In the genomic region with DNA sequence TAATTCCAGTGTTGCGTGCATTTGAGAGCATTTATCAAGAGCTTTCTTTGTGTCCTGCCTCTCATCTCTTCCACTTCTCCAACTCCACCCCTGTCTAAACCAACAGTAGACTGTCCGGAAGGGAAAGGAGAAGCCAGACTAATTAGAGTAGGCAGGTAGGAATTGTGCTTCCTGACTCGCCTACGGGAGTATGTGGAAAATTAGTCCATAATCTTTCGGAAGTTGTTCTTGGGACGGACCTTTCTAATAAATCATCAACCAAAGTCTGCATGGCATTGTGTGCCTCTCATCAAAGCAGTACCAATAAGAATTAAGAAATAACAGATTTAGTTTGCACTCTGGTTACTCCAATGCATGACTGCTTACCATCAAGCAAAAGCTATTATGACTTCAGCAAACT, we compare ENCODE assay signal across 9 mouse cellular contexts. TPM values are rescaled to one million over a fixed set of nuclear protein-coding genes. Genes with fewer than 3 reads are reported as not detected.
DNase-seq lines count a peak whose midpoint lies in the region; ATAC-seq lines count a peak whose summit lies in the region.
"Had no signal": no experiment of that assay in that cellular context is flagged by ENCODE, and none has a peak within 500 bp of the region (broad histone marks: within the 10 kb centered on the region; RNA-seq: fewer than 3 reads in every experiment).

No protein-coding gene starts in this region.

- H3K9me3 ChIP-seq in kidney, embryonic 16.5 days (ENCODE audit: low read length), result no peaks in the 10 kb centered on the region
- H3K9me3 ChIP-seq in forebrain, embryonic 10.5 days, result no peaks in the 10 kb centered on the region
- H3K9me3 ChIP-seq in intestine, embryonic 15.5 days, result no peaks in the 10 kb centered on the region
- H3K9me3 ChIP-seq in neural tube, embryonic 12.5 days, result no peaks in the 10 kb centered on the region

- peak overlapping the region; percentile 84 for H3K4me2 ChIP-seq in kidney, embryonic 16.5 days (replicated peaks; ENCODE audit: low read depth, low read length)
- H3K4me2 ChIP-seq in intestine, embryonic 15.5 days (replicated peaks), result peak overlapping the region; percentile 52
- H3K4me2 ChIP-seq in neural tube, embryonic 12.5 days (replicated peaks), result peak overlapping the region; percentile 71

- no peaks in the 10 kb centered on the region for H3K27me3 ChIP-seq in kidney, embryonic 16.5 days (ENCODE audit: insufficient read depth, low read length)
- no peaks in the 10 kb centered on the region for H3K27me3 ChIP-seq in forebrain, embryonic 10.5 days (ENCODE audit: poor library complexity, severe bottlenecking)
- H3K27me3 ChIP-seq in intestine, embryonic 15.5 days (replicated peaks), result no peaks in the 10 kb centered on the region
- H3K27me3 ChIP-seq in neural tube, embryonic 12.5 days (replicated peaks), result no peaks in the 10 kb centered on the region

- H3K9ac ChIP-seq in kidney, embryonic 16.5 days (replicated peaks; ENCODE audit: low read length), result peak overlapping the region; percentile 94; the same call in 1 of the 2 replicates
- H3K9ac ChIP-seq in intestine, embryonic 15.5 days, result no peak overlapping the region
- no peak overlapping the region for H3K9ac ChIP-seq in neural tube, embryonic 12.5 days

- no peaks in the 10 kb centered on the region for H3K36me3 ChIP-seq in kidney, embryonic 16.5 days (ENCODE audit: insufficient read depth, low read length)
- H3K36me3 ChIP-seq in forebrain, embryonic 10.5 days (replicated peaks), result no peaks in the 10 kb centered on the region; the same call in 1 of the 2 replicates
- no peaks in the 10 kb centered on the region for H3K36me3 ChIP-seq in intestine, embryonic 15.5 days
- H3K36me3 ChIP-seq in neural tube, embryonic 12.5 days, result no peaks in the 10 kb centered on the region

- ATAC-seq in kidney, embryonic 16.5 days (ENCODE audit: low FRiP score, low TSS enrichment), result no peak
- ATAC-seq in intestine, embryonic 15.5 days, result no peak
- no peak for ATAC-seq in neural tube, embryonic 12.5 days (ENCODE audit: low FRiP score, low read depth)

- peaks cover 20% of the 10 kb centered on the region for H3K4me1 ChIP-seq in kidney, embryonic 16.5 days (ENCODE audit: insufficient read depth, low read length)
- peaks cover 34% of the 10 kb centered on the region for H3K4me1 ChIP-seq in forebrain, embryonic 10.5 days
- H3K4me1 ChIP-seq in intestine, embryonic 15.5 days (replicated peaks), result no peaks in the 10 kb centered on the region
- H3K4me1 ChIP-seq in neural tube, embryonic 12.5 days, result peaks cover 10% of the 10 kb centered on the region

- DNase-seq in kidney, postnatal 14 days, result no peak
- DNase-seq in forebrain, embryonic 10.5 days (ENCODE audit: extremely low spot score, low spot score), result no peak
- no peak for DNase-seq in frontal cortex, adult 2 months (ENCODE audit: extremely low spot score in 1 of 2, low spot score in 1 of 2)
- no peak for DNase-seq in spleen, postnatal 14 days (ENCODE audit: low spot score in 2 of 2)
- no peak for DNase-seq in thymus, postnatal 10 days (ENCODE audit: low spot score in 2 of 2)

- peak overlapping the region; percentile 99 for H3K27ac ChIP-seq in kidney, embryonic 16.5 days (ENCODE audit: low read length)
- peak overlapping the region; percentile 93; the same call in 1 of the 2 replicates for H3K27ac ChIP-seq in forebrain, embryonic 10.5 days
- H3K27ac ChIP-seq in intestine, embryonic 15.5 days, result no peak overlapping the region
- no peak overlapping the region for H3K27ac ChIP-seq in neural tube, embryonic 12.5 days

- WGBS in kidney, embryonic 16.5 days, result 61% methylated on average over 6 of the region's 6 CpGs
- 88% methylated on average over 6 of the region's 6 CpGs for WGBS in forebrain, embryonic 10.5 days
- 60% methylated on average over 6 of the region's 6 CpGs for WGBS in intestine, embryonic 15.5 days
- 83% methylated on average over 6 of the region's 6 CpGs for WGBS in neural tube, embryonic 12.5 days

- H3K4me3 ChIP-seq in kidney, embryonic 16.5 days (ENCODE audit: low read length), result peak overlapping the region; percentile 90
- peak overlapping the region; percentile 71 for H3K4me3 ChIP-seq in forebrain, embryonic 10.5 days
- peak overlapping the region; percentile 92 for H3K4me3 ChIP-seq in intestine, embryonic 15.5 days (replicated peaks)
- no peak overlapping the region for H3K4me3 ChIP-seq in neural tube, embryonic 12.5 days

RNA-seq across cellular contexts. Expression of a gene that starts 1.1 kb away (rescaled TPM):
- 21.4 and 22.2 TPM in 2 replicates for polyA plus RNA-seq in kidney, embryonic 16.5 days (2015; fragmentation: Nextera tagmentation; extraction: Ambion mirVana)
- polyA plus RNA-seq in forebrain, embryonic 10.5 days (2016; fragmentation: Nextera tagmentation; extraction: Ambion mirVana), result 15.8 and 16.0 TPM in 2 replicates
- 17.1 and 19.4 TPM in 2 replicates for polyA plus RNA-seq in intestine, embryonic 15.5 days (2015; fragmentation: Nextera tagmentation; extraction: Ambion mirVana)
- polyA plus RNA-seq in neural tube, embryonic 12.5 days (2016; fragmentation: Nextera tagmentation; extraction: Ambion mirVana), result 31.7 and 35.6 TPM in 2 replicates
- 25.0 and 25.1 TPM in 2 replicates for polyA plus RNA-seq in frontal cortex, adult 2 months (2012; rRNA removed)

RNA-seq across cellular contexts. Expression of a gene that starts 5.8 kb away (rescaled TPM):
- 0.15 and 0.35 TPM in 2 replicates for polyA plus RNA-seq in kidney, embryonic 16.5 days (2015; fragmentation: Nextera tagmentation; extraction: Ambion mirVana)
- polyA plus RNA-seq in forebrain, embryonic 10.5 days (2016; fragmentation: Nextera tagmentation; extraction: Ambion mirVana), result not detected in 2 replicates
- polyA plus RNA-seq in intestine, embryonic 15.5 days (2015; fragmentation: Nextera tagmentation; extraction: Ambion mirVana), result 0.63 and 1.6 TPM in 2 replicates
- polyA plus RNA-seq in neural tube, embryonic 12.5 days (2016; fragmentation: Nextera tagmentation; extraction: Ambion mirVana), result not detected in 2 replicates
- 0.11 and 0.12 TPM in 2 replicates for polyA plus RNA-seq in frontal cortex, adult 2 months (2012; rRNA removed)
- polyA plus RNA-seq: Patski had no signal

RNA-seq across cellular contexts. Expression of a gene that starts 24.5 kb away (rescaled TPM):
- not detected in 2 replicates for polyA plus RNA-seq in kidney, embryonic 16.5 days (2015; fragmentation: Nextera tagmentation; extraction: Ambion mirVana)
- not detected in 2 replicates for polyA plus RNA-seq in forebrain, embryonic 10.5 days (2016; fragmentation: Nextera tagmentation; extraction: Ambion mirVana)
- polyA plus RNA-seq in intestine, embryonic 15.5 days (2015; fragmentation: Nextera tagmentation; extraction: Ambion mirVana), result not detected in 2 replicates
- not detected in 2 replicates for polyA plus RNA-seq in neural tube, embryonic 12.5 days (2016; fragmentation: Nextera tagmentation; extraction: Ambion mirVana)
- not detected in 2 replicates for polyA plus RNA-seq in frontal cortex, adult 2 months (2012; rRNA removed)
- polyA plus RNA-seq: Patski had no signal

RNA-seq across cellular contexts. Expression of a gene that starts 34.3 kb away (rescaled TPM):
- polyA plus RNA-seq in kidney, embryonic 16.5 days (2015; fragmentation: Nextera tagmentation; extraction: Ambion mirVana), result 15.8 and 16.1 TPM in 2 replicates
- 12.1 and 12.5 TPM in 2 replicates for polyA plus RNA-seq in forebrain, embryonic 10.5 days (2016; fragmentation: Nextera tagmentation; extraction: Ambion mirVana)
- polyA plus RNA-seq in intestine, embryonic 15.5 days (2015; fragmentation: Nextera tagmentation; extraction: Ambion mirVana), result 15.7 and 16.1 TPM in 2 replicates
- polyA plus RNA-seq in neural tube, embryonic 12.5 days (2016; fragmentation: Nextera tagmentation; extraction: Ambion mirVana), result 17.0 and 17.2 TPM in 2 replicates
- 32.9 and 35.1 TPM in 2 replicates for polyA plus RNA-seq in frontal cortex, adult 2 months (2012; rRNA removed)

Comparison
In these comparisons a context has a peak if more than half of its experiments do, and no peak if none do; other contexts are left out.
1. H3K27ac ChIP-seq: peak in kidney, embryonic 16.5 days (single experiment) and forebrain, embryonic 10.5 days (single experiment); none in intestine, embryonic 15.5 days (single experiment) and neural tube, embryonic 12.5 days (single experiment).
2. Peak in every context shown above with its lines, with median percentiles within 50 percentile points of each other: H3K4me2 ChIP-seq.